Mouse (Mus musculus) erythroid progenitor cell, adult 5-6 weeks (primary cell): ENCODE data around the gene Thsd1. TPM values are rescaled to one million over a fixed set of nuclear protein-coding genes. Genes with fewer than 3 reads are reported as not detected.
"Not testable (repeated sequence)": the region's sequence is repeated elsewhere in the genome, so short reads cannot be mapped to it uniquely, and the experiment has no call there.

Experiments
- ATAC-seq: replicated peaks from 2 replicates; pipeline ENCODE4 v1.8.0; 2016; ENCODE audit warnings: moderate number of reproducible peaks, mild to moderate bottlenecking, moderate TSS enrichment, inconsistent platforms; ENCODE audit not compliant: poor library complexity, low FRiP score, severe bottlenecking
- total RNA-seq, 2 experiments: library from RNA; stranded (forward) in 1 of 2; stranded (reverse) in 1 of 2; fragments of 150-400 nt in 1 of 2; fragments of 186-747, 209-891 nt in 1 of 2; gene quantifications; 2 replicates each; pipeline versions ENCODE4 v1.2.3 to v1.2.4; 2015 to 2017; ENCODE audit warnings: low replicate concordance in 2 of 2

Gene Thsd1
- total RNA-seq, 2 experiments from 2014 or later: not detected

DNA sequence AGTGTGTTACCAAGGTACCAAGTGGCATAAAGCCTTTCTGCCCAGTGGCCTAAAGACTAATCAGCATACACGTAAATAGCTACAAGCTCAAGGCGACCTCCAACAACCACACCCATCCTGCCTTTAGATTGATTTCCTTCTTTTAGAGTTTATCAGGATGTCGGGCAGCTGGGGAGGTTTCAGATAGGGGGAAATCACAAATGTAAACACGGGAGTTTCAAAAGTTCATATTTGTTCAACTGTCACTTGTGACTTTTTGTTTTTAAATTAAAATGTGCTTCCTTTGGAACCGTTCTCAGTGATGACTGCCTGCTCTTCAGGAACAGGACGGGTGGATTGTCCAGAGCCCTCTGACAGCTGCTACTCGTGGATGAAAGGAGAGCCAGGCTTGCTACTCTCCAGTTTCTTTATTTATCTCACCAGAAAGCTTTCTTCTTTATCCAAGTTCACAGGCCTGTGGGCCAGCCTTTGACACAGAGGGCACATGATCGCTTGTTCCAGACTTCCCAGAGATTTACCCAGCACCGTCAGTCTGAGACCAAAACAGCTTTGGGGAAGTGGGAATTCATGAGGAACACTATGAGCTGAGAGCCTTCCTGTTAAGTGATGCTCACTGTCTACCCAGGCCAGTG, 33.1 kb downstream of the Thsd1 start:
- no peak for ATAC-seq

DNA sequence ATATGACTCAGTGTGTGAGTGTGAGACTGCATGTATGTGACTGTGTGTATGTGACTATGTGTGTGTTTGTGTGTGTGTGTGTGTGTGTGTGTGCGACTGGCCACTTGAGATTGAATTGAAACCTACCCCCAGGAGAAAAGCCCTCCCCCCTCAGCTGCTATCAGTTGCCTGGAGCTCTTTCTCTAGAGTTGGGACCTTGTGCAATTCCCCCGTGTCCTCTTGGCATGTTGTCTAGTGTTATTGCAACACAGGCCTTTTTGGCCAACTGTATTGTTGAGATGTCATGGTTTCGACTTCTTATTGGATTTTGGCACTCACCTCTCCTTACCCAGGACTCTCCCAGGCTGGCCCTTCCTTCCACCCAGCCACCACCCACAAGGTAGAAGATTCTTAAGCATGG, 35.2 kb downstream of the Thsd1 start:
- no peak for ATAC-seq

DNA sequence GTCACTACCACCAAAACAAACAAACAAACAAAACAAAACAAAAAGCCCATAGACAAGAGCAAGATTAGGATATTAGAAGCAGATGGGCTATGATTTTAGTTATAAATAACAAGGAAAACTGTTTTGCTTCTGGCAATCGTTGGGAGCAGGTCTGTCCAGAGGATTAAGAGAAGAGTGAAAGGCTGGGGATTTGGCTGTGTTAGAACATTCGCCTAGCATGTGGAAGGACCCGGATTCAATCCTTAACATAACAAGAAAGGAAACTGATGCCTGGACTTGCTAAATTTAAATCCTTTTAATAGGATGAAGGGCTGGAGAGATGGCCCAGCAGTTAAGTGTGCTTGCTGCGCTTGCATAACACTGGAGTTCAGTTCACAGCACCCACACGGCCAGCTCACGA, 37.2 kb downstream of the Thsd1 start:
- no peak for ATAC-seq

DNA sequence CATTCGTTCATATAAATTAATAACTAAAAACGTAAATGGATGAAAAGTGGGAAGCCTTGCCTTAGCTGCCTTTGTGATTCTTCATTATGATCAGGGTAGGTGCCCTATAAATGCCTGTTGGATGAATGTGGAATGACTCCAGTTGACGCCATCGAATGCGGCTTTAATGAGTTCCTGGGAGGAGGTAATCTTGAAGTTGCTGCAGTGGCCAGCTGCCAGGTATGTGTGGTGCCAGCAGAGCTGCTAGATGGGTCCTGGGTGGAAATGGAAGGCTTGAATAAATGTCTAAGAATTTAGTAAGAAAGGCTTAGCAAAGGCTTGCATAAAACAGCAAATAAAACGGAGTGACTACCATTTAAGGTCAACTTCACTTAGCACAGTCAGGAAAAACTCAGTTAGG, 37.7 kb downstream of the Thsd1 start:
- ATAC-seq: no peak

DNA sequence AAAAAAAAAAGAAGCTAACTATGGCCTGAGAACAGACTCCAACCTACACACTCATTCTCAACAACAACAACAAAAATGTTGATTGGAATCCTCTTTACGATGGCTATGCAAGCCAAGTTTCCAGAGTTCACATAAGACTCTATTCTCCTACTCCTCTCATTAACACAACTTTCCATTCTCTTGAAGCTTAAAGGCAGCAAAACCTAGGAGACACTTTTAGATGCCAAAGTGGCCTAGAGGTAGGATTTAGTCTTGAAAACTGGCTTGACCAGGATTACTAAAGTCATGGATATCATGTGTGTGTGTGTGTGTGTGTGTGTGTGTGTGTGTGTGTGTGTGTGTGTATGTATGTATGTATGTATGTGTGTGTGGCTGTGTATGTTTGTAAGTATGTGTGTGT, 38.1 kb downstream of the Thsd1 start:
- no peak for ATAC-seq

DNA sequence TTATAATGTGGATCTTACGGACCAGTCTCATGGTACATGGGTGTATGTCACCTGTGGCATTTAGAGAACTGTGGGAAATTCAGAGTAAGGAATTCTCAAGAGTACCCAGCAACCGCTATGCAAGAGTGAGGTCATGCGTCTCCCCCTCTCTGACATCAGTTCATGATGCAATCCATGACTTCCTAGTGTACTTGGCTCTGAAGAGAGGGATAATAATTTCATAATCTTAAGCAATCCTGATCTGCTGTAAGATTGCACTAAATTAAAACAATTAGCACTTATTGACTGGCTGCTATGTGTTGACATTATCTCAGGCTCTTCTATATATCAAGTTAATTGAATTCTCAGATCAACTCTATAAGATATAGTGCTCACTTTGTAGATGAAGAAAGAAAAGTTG, 39.7 kb downstream of the Thsd1 start:
- ATAC-seq: no peak

DNA sequence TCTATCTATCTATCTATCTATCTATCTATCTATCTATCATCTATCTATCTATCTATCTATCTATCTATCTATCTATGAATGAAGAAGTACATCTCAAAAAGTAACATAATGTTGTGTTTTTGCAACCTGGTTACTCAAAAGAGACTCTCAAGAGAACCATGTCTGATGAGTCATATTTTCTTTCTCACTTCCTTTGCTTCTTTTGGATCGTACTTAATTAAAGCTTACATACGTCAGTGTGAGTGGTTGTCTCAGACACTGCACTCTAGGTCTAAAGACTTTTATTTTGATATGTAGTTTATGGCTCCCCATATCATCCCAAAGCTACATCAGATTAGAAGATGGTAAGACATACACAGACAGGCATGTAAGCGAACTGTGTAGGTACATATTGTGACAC, 46.0 kb downstream of the Thsd1 start:
- no peak for ATAC-seq

DNA sequence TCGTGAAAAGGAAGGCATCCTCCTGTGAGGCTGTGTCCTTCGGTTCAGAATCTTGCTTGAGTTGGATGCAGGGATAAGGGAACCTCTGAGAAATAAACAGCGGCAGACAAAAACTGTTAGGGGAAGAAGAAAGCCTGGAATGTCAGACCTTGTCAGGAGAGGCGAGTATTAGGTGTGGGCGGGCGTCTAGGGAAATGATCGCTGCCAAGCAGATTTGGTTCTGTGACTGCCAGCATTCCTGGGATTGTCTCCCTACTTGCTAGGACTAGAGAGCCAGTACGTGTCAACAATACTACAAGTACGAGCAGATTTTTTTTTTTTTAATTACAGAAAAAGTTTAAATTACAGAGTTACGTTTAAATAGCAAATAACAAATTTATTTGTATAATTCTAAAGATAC, 47.5 kb downstream of the Thsd1 start:
- ATAC-seq: no peak

DNA sequence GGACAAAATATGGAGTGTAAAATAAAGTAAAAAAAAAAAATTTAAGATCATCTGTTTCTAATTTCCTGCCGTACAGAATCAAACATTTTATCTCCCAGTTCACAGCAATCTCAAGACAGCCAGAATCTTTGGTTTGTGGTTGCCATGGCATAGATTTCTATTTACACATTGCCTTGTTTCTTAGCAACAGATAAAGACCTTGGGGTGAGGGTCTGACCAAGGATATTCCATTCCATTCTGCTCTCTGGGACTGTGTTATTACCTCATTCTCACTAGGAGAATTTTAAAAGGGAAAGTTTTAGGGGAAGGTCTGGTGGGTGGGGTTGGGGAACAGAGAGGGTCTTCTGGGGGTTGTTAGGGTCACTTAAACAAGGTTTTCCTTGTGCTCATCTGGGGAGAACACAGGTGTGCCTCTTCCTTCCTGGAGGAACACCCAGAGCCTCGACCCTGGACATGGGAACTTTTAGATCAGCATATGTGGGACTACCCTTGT, 55.9 kb downstream of the Thsd1 start, which contains the start of gene Tpte:
TSS of gene Tpte (plus strand) at position 443 of the 493 bp plus-strand sequence.
- no peak for ATAC-seq

DNA sequence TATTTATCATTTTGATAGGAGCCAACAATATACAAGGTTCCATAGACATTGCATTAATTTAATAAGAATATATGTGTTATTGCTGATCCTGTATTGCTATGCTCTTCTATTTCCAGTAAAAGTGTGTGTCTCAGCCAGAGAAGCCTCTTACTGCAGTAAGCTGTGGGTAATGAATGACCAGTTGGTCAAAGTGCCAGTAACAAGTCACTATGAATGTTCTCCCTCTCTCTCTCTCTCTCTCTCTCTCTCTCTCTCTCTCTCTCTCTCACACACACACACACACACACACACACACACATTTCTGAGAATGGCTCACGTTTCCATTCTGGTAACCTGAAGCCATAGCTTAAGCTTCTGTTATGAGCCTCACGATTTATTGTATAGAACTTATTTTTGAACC, 75.2 kb downstream of the Thsd1 start:
- no peak for ATAC-seq

DNA sequence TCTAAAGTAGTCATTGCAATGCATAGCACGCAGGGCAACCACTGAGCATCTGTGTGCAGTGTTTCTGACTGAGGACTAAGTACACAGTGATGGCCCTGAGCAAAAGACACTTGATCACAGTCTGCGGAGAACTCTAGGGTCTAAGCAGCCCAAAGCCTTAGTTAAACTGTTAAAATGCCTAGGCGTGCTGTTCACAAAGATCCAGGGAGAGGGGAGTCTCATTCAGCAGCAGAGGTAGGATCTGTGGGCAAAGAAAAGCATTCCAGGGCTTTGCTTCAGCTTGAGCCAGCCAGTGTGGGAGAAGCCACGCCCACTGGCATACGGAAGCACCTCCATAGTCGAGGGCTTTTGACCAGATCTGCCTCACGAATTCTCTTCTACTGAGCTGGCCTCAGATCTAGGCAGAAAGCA, 75.8 kb downstream of the Thsd1 start:
- no peak for ATAC-seq

DNA sequence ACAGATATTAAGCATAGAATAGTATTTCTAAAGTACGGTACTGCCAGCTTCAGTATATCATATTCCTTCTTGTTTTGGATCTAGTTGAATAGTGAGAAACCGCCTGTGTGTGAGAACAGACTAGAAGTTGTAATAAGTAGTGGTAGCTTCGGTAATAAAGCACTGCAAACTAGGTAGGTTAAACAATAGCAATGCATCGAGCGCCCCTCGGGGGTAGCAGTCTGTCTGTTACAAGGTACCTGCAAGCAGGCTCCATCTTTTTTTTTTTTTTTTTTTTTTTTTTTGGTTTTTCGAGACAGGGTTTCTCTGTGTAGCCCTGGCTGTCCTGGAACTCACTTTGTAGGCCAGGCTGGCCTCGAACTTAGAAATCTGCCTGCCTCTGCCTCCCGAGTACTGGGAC, 76.9 kb downstream of the Thsd1 start:
- ATAC-seq: not testable (repeated sequence)

DNA sequence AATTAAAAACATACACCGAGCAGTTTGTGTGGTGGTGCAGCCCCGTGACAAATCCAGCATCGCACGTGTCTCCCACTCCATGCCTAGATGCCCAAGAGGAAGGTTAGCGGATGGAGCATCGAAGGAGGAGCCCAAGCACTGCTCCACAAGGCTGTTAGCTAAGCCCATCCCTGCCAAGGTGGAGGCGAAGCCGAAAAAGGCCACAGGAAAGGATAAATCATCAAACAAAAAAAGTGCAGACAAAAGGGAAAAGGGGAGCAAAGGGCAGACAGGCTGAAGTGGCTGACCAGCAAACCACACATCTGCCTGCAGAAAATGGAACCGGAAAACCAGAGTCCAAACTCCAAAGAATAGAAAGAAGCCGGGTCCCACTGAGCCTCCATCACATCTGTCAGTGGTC, 79.9 kb downstream of the Thsd1 start:
- no peak for ATAC-seq

Other genes with a start within 250 kb of the Thsd1 start
- gene Atp7b, start 167.0 kb upstream of the Thsd1 start, total RNA-seq (2015; ENCODE audit: low replicate concordance): 8.6 and 11.3 TPM in 2 replicates
- 4.5 and 8.5 TPM in 2 replicates for gene Atp7b, start 167.0 kb upstream of the Thsd1 start, total RNA-seq (2017; ENCODE audit: low replicate concordance)
- gene Alg11, start 166.6 kb upstream of the Thsd1 start, total RNA-seq (2015; ENCODE audit: low replicate concordance): 3.2 and 5.4 TPM in 2 replicates
- gene Alg11, start 166.6 kb upstream of the Thsd1 start, total RNA-seq (2017; ENCODE audit: low replicate concordance): 4.7 and 28.4 TPM in 2 replicates
- not detected in 2 replicates for gene Nek5, start 102.3 kb upstream of the Thsd1 start, total RNA-seq (2015; ENCODE audit: low replicate concordance)
- not detected in 2 replicates for gene Nek5, start 102.3 kb upstream of the Thsd1 start, total RNA-seq (2017; ENCODE audit: low replicate concordance)
- gene Nek3, start 60.9 kb upstream of the Thsd1 start, total RNA-seq (2015; ENCODE audit: low replicate concordance): 18.9 and 45.0 TPM in 2 replicates
- 39.0 and 46.9 TPM in 2 replicates for gene Nek3, start 60.9 kb upstream of the Thsd1 start, total RNA-seq (2017; ENCODE audit: low replicate concordance)
- gene Ckap2, start 41.5 kb upstream of the Thsd1 start, total RNA-seq (2015; ENCODE audit: low replicate concordance): 292 and 294 TPM in 2 replicates
- 270 and 283 TPM in 2 replicates for gene Ckap2, start 41.5 kb upstream of the Thsd1 start, total RNA-seq (2017; ENCODE audit: low replicate concordance)
- gene Vps36, start 34.5 kb upstream of the Thsd1 start, total RNA-seq (2015; ENCODE audit: low replicate concordance): 7.1 and 7.2 TPM in 2 replicates
- 6.0 and 6.1 TPM in 2 replicates for gene Vps36, start 34.5 kb upstream of the Thsd1 start, total RNA-seq (2017; ENCODE audit: low replicate concordance)
- gene Tpte, start 56.1 kb downstream of the Thsd1 start, total RNA-seq (2015; ENCODE audit: low replicate concordance): not detected in 2 replicates
- gene Tpte, start 56.1 kb downstream of the Thsd1 start, total RNA-seq (2017; ENCODE audit: low replicate concordance): not detected in 2 replicates
- gene Slc25a15, start 171.3 kb downstream of the Thsd1 start, total RNA-seq (2015; ENCODE audit: low replicate concordance): 1.1 and 2.1 TPM in 2 replicates
- 0.38 and 1.9 TPM in 2 replicates for gene Slc25a15, start 171.3 kb downstream of the Thsd1 start, total RNA-seq (2017; ENCODE audit: low replicate concordance)
- gene Mrps31, start 184.0 kb downstream of the Thsd1 start, total RNA-seq (2015; ENCODE audit: low replicate concordance): 7.6 and 10.1 TPM in 2 replicates
- 8.5 and 11.0 TPM in 2 replicates for gene Mrps31, start 184.0 kb downstream of the Thsd1 start, total RNA-seq (2017; ENCODE audit: low replicate concordance)